Mouse (Mus musculus) 3T3-L1 (cell line): ENCODE data around the gene Lmtk3.

Experiments
- DNase-seq: peaks from one replicate; pipeline ENCODE4 v3.0.0-alpha.2; 2015; ENCODE audit warnings: low read depth, low spot score

Lmtk3 gene

GRCm38 (mm10) chr7:45784524-45785372, 1.2 kb downstream of the Lmtk3 start, which contains the start of gene Sult2b1:
Sult2b1 (minus strand) TSS chr7:45784669.
- no peak for DNase-seq

GRCm38 (mm10) chr7:45785388-45786135, 2.0 kb downstream of the Lmtk3 start:
- no peak for DNase-seq

- no peak for DNase-seq
Measured at GRCm38 (mm10) chr7:45786136-45786578, 2.6 kb downstream of the Lmtk3 start.

- no peak for DNase-seq
Measured at GRCm38 (mm10) chr7:45786661-45787413, 3.3 kb downstream of the Lmtk3 start.

DNA sequence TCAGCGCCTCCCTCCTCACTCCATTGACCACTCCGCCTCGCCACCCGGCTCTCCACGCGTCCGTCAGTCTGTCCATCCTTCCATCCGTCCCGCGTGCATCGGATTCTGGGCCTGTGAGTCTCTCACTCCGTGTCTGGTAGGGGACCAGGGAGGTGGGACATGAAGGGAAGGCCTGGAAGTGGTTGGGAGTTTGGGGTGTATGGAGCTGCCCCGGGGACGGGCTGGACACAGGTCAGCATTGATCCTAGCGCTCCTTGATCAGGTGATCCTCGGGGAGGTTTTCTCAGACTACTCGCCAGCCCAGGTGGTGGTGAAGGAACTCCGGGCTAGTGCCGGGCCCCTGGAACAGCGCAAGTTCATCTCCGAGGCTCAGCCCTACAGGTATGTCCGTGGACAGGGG, 4.1 kb downstream of the Lmtk3 start:
- no peak for DNase-seq

DNA sequence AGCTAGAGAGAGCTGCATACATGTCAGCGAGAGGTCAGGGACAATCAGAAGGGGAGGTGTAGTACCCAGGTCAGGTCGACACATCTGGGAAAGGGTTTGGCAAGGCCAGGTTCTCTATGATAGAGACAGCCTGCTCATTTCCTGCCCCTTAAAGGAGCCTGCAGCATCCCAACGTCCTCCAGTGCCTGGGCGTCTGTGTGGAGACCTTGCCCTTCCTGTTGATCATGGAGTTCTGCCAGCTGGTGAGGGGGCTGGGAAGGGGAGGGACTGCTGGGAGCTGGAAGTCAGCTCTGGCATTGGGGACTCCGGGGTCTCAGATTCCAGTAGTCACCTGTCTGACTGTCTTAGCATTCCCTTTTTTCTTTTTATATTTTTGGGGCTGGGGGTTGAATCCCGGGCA, 7.2 kb downstream of the Lmtk3 start:
- no peak for DNase-seq

GRCm38 (mm10) chr7:45791756-45792490, 8.4 kb downstream of the Lmtk3 start:
- no peak for DNase-seq

DNA sequence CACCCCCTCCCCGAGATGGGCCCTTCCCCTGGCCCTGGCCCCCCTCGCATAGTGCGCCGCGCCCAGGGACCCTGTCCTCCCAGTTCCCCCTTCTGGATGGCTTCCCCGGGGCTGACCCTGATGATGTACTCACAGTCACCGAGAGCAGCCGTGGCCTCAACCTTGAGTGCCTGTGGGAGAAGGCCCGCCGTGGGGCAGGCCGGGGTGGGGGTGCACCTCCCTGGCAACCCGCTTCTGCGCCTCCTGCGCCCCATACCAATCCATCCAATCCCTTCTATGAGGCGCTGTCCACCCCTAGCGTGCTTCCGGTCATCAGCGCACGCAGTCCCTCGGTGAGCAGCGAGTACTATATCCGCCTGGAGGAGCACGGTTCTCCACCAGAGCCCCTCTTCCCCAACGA, 9.7 kb downstream of the Lmtk3 start:
- DNase-seq = no peak

DNA sequence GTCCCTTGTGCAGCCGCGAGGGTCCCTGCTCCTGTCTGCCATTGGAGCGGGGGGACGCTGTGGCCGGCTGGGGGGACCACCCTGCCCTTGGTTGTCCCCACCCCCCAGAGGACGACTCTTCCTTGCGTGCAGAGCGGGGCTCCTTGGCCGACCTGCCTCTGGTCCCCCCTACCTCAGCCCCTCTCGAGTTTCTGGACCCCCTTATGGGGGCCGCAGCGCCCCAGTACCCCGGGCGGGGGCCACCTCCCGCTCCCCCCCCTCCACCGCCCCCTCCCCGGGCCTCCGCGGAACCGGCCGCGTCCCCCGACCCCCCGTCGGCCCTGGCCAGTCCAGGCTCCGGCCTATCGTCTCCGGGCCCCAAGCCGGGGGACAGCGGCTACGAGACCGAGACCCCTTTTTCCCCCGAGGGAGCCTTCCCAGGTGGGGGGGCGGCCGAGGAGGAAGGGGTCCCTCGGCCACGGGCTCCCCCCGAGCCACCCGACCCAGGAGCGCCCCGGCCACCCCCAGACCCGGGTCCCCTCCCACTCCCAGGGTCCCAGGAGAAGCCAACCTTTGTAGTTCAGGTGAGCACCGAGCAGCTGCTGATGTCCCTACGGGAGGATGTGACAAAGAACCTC, 10.5 kb downstream of the Lmtk3 start:
- no peak for DNase-seq

DNA sequence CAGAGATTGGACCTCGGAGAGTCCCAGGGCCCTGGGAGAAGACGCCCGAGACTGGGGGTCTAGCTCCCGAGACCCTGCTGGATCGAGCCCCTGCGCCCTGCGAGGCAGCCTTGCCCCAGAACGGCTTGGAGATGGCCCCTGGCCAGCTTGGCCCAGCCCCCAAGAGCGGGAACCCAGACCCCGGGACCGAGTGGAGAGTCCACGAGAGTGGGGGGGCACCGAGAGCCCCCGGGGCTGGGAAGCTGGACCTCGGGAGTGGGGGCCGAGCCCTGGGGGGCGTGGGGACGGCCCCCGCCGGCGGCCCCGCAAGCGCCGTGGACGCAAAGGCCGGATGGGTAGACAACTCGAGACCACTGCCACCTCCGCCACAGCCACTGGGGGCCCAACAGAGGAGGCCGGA, 11.4 kb downstream of the Lmtk3 start:
- no peak for DNase-seq

DNA sequence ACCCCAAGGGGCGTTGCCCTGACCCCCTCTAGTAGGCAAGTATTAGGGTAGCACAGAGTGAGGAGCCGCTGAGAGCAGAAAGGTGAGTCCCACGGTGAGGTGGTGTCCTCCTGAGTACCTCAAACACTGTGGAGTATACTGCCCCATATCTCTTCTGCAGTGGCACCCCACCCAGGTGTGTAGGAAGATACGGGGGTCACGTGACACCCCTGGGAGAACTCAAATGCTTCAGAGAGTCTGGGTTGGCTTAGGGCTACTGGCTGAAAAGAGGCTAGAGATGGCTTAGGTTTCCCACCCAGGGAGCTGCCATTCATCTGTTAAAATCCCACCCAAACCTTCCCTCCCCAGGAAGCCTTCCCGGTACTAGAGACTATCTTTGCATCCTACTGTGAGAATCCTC, 13.4 kb downstream of the Lmtk3 start:
- DNase-seq = no peak

DNA sequence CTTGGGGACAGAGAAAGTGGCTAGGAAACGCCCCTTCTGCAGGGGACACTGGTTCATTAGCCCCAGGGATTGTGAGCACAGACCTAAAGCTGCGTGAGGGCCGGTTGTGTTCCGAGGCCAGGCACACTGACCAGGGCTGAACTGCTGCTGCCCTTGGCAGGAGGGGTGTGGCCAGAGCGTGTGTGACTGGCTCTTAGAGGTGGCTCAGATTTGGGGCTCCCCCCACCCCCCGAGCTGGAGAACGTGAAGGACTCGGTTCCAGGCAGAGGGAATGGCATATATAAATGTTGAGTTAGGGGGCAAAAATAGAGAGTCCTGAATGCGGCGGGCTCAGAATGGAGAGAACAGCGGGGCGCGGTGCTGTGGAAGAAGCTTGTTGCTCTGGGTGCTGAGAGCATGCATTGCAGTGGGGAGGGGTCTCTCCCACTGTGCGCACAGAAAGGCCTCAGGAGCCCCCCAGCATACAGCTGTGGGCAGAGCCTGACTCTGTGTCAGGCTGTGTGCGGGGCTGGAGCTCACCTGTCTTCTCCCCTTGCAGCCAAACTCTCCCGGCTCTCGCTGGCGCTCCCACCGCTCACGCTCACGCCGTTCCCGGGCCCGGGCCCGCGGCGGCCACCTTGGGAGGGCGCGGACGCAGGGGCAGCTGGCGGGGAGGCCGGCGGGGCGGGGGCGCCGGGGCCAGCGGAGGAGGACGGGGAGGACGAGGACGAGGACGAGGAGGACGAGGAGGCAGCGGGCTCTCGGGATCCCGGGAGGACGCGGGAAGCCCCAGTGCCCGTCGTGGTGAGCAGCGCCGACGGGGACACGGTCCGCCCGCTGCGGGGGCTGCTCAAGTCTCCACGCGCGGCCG, 14.3 kb downstream of the Lmtk3 start:
- no peak for DNase-seq

DNA sequence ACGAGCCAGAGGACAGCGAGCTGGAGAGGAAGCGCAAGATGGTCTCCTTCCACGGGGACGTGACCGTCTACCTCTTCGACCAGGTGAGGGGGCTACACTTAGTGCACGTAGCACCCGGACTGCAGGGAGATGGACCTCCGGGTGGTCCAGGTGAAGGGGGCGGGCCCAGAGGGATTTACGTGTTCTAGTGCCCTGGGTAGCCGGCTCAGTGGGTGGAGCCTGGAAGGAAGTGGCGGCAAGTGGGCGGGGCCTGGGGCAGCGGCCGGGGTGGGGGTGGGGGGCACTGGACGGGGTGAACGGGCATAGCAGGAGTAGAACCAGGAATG, 14.9 kb downstream of the Lmtk3 start:
- DNase-seq = no peak

DNA sequence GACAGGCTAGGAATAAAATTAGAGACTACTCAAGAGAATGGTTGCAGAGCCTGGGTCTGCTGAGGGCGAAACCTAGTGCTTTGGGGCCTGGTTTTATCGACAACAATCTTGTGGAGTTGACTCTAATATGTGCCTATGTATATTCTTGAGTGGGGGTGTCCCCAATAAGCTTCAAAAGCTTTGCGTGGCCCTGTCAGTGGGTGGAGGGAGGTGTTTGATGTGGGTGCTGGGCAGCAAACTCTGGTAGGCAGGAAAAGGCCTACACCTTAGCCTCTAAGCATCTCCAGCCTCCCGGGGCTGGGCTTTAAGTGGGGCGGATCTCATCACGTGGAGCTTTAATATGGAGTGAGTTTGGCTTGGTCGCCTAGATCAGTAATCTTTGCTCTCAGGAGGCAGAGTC, 15.4 kb downstream of the Lmtk3 start:
- no peak for DNase-seq

DNA sequence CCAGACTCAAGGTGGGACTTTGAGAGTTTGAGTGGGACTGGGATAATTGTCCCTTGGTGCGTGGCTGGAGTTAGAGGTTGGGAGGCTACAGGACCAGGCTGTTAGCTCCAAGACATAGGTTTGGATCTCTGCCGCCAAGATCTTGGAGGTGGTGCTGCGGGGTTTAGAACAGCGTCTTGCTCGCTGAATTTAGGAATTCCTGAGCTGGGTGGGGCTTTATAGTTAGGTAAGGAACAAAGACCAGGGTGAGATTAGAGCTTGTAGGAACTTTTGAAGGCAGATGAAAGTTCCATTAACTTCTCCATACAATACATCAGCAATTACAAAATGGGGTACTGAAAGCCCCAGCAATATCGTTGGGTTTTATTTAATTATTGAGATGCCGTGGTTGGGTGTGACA, 16.5 kb downstream of the Lmtk3 start:
- DNase-seq = no peak

DNA sequence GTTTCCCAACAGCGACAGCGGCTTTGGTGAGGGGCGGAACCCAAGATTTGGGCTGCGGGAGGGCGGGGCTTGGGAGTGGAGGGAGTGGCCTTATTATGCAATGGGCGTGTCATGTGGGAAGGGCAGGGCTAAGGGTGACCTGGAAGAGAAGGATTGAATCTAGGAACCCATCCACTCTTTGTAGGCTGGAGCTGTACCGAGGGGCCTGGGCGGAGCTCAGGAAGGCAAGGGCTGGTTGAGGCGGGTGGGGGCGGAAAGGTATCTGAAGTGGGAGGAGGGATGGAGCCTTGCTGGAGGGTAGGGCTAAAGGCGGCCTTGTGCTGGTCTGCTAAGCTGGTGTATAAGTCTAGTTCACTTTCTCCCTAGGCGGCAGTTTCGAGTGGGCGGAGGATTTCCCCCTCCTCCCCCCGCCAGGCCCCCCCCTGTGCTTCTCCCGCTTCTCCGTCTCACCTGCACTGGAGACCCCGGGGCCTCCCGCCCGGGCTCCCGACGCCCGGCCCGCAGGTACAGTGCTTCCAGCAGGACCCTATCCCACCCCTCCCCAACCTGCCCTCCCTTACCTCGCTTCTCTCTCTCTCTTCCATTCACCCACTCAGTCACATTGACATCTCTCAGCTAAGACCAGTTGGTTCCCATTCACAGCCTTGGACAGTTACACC, 17.1 kb downstream of the Lmtk3 start:
- no peak for DNase-seq

DNA sequence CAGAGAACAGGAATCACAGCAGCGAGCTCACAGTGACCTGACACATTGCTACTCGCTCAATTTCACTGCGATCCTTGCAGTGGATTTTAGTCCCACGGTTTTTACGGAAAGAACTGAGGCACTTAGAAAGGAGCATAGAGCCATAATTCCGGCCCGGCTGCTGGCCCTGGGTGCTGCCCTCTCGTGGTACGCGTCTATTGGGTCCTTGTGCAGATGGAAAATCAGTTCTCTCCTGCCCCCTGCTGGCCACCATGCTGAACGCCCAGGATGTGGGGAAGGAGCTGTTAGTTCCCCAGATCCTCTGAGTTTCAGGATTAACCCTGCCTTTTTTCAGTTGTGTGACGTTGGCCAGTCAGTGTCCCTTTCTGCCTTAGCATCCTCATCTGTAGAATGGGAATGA, 17.8 kb downstream of the Lmtk3 start:
- DNase-seq = peak; percentile 95

- peak; percentile 84 for DNase-seq
Measured at GRCm38 (mm10) chr7:45802551-45802950, 19.0 kb downstream of the Lmtk3 start.

DNA sequence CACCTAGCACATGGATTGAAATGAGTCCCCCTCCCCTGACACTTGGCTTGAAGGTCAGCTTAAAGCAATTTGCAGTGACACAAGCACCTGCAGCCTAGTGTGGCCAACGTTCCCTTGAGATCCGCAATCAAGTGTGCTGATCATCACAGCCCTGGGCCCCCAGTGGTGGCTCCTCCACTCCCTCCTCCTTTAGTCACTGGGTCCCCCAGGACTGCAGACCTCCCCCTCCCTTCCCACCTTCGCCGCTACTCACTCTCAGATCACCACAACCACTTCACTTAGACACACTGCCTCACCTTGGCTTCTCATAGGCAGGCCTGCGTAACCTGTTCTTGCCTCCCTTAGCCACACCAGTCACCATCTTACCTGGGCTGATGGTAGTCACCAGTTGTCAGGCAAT, 22.4 kb downstream of the Lmtk3 start:
- DNase-seq = no peak

GRCm38 (mm10) chr7:45808471-45808870, 24.9 kb downstream of the Lmtk3 start:
- DNase-seq = no peak
